Mouse (Mus musculus): ENCODE results near the gene Cdkal1.
A peak's percentile ranks its signal among the peaks of the same experiment; 100 is the strongest.

- TF ChIP-seq CTCF (IDR thresholded peaks at IDR 0.05; ENCODE audit: control insufficient read depth, insufficient read depth, insufficient read length) (no peak), MAX (IDR thresholded peaks at IDR 0.05) (no peak), USF1 (IDR thresholded peaks at IDR 0.05; ENCODE audit: low read depth) (peak; percentile 6), MYOD1 (IDR thresholded peaks at IDR 0.05; ENCODE audit: control insufficient read depth, insufficient read length, low read depth) (peak; percentile 2)
Observed at GRCm38 (mm10) chr13:29637788-29638187, 217.7 kb downstream of the Cdkal1 start.
